Mouse (Mus musculus) forebrain, postnatal 0 days (tissue): ENCODE results near the gene Jade1. TPM values are rescaled to one million over a fixed set of nuclear protein-coding genes. Genes with fewer than 3 reads are reported as not detected.

Source experiments
- ATAC-seq: fragments of 200-750 bp; cut with Nextera tagmentation; 2 replicates; pipeline ENCODE4 v1.8.0; 2017; ENCODE audit warnings: mild to moderate bottlenecking, moderate library complexity
- DNase-seq: peaks from one replicate; pipeline ENCODE4 v3.0.0-alpha.2; 2015
- H3K27ac ChIP-seq: fragments of 300-500 bp; sonication (generic); 2 replicates; pipeline ENCODE4 v1.5.1; 2014; ENCODE audit warnings: low read depth, mild to moderate bottlenecking, antibody characterized with exemption, low read length, moderate library complexity, mixed read lengths
- H3K27me3 ChIP-seq: fragments of 300-500 bp; sonication (generic); 2 replicates; pipeline ENCODE4 v1.6.1; 2014; ENCODE audit warnings: mild to moderate bottlenecking, low read length, mixed read lengths; ENCODE audit not compliant: insufficient read depth
- H3K36me3 ChIP-seq: fragments of 300-500 bp; sonication (generic); 2 replicates; pipeline ENCODE4 v1.6.1; 2014; ENCODE audit warnings: mild to moderate bottlenecking, moderate library complexity; ENCODE audit not compliant: insufficient read depth
- H3K4me1 ChIP-seq: fragments of 300-500 bp; sonication (generic); 2 replicates; pipeline ENCODE4 v1.6.1; 2014; ENCODE audit warnings: antibody characterized with exemption; ENCODE audit not compliant: insufficient read depth
- H3K4me2 ChIP-seq: fragments of 300-500 bp; sonication (generic); 2 replicates; pipeline ENCODE4 v1.6.1; 2014; ENCODE audit warnings: low read depth, mild to moderate bottlenecking, moderate library complexity
- H3K4me3 ChIP-seq: fragments of 300-500 bp; sonication (generic); 2 replicates; pipeline ENCODE4 v1.5.1; 2014; ENCODE audit warnings: low read depth, low read length, mixed read lengths
- H3K9ac ChIP-seq: fragments of 300-500 bp; sonication (generic); 2 replicates; pipeline ENCODE4 v1.6.1; 2014; ENCODE audit warnings: mild to moderate bottlenecking
- H3K9me3 ChIP-seq: fragments of 300-500 bp; sonication (generic); 2 replicates; pipeline ENCODE4 v1.6.1; 2016; ENCODE audit warnings: low read length
- CTCF ChIP-seq: sonication (generic); IDR thresholded peaks from 2 replicates; pipeline ENCODE4 v1.5.1; 2016; ENCODE audit warnings: antibody characterized with exemption, control low read depth, low read depth
- WGBS: fragments of 180-500 bp; shearing (Covaris S2); extraction: QIAGEN DNeasy Blood & Tissue Kit; methylation state at CpG from one replicate; pipeline ENCODE4 v1.1.7; 2014; 5-methylcytosine and 5-hydroxymethylcytosine counted together
- polyA plus RNA-seq: library from polyadenylated mRNA; unstranded; fragments of >200 nt; fragmentation: Nextera tagmentation; extraction: Ambion mirVana; gene quantifications from 2 replicates; pipeline ENCODE4 v1.2.1, GENCODE M21; 2015
- total RNA-seq: library from RNA; depleted of rRNA; stranded (reverse); fragments of >200 nt; gene quantifications from 2 replicates; pipeline ENCODE4 v1.2.3, GENCODE M21; 2014

The Jade1 gene
- total and polyA plus RNA-seq, 2 experiments from 2014 or later, result 13.1 to 17.9 TPM

DNA sequence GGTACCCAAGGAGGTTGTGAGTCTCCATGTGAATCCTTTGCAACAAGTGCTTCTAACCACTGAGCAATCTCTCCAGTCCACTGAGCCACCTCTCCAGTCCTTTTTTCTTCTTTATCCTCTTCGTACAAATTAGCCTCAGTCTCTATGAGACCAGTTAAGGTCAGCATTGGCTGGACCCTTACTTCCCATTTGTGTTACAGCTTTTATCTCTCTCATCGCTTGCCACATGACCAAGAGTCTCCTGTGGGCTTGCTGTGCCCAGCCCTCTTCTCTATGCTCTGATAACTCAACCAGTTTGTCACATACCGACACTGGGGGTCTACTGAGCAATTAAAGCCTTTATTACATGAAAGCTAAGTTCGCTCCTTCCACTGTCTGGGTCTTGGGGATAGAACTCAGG lies 7.3 kb upstream of the Jade1 start:
- no peak overlapping the region for H3K4me3 ChIP-seq
- no peak overlapping the region for H3K9ac ChIP-seq
- DNase-seq (no peak), ATAC-seq (no peak)
- H3K27ac ChIP-seq, result no peak overlapping the region
- H3K27me3 ChIP-seq, result no peaks in the 10 kb centered on the region
- H3K36me3 ChIP-seq, result no peaks in the 10 kb centered on the region
- no peak overlapping the region for H3K4me2 ChIP-seq
- no peak for TF ChIP-seq CTCF
- H3K9me3 ChIP-seq, result no peaks in the 10 kb centered on the region
- 87% methylated on average over 4 of the region's 4 CpGs for WGBS
- H3K4me1 ChIP-seq, result 0 out of 2 replicates have a peak, but pooled peaks cover 3% of the 10 kb centered on the region

DNA sequence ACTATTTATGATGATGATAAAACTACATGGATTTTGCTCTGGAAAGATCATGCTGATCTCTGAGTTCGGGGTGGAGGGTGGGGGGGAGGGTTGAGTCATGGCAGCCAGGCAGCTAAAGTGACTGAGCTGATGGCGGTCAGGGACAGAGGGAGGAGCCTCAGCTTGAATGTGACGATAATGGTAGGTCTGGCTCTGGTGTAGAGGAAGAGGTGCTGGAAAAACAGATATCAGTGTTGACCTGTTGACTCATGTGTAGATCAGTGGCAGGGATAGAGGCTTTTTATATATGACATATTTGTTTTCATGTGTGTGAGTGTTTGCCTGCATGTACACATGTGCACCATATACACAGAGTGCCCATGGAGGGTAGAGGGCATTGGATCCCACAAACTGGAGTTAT lies 3.9 kb upstream of the Jade1 start:
- no peak overlapping the region for H3K9ac ChIP-seq
- no peaks in the 10 kb centered on the region for H3K9me3 ChIP-seq
- H3K36me3 ChIP-seq, result no peaks in the 10 kb centered on the region
- no peak for TF ChIP-seq CTCF
- no peak for DNase-seq
- H3K4me1 ChIP-seq, result no peaks in the 10 kb centered on the region
- WGBS, result 65% methylated on average over 3 of the region's 3 CpGs
- no peak overlapping the region for H3K4me3 ChIP-seq
- H3K27ac ChIP-seq, result no peak overlapping the region
- ATAC-seq, result no peak
- no peaks in the 10 kb centered on the region for H3K27me3 ChIP-seq
- H3K4me2 ChIP-seq, result no peak overlapping the region

DNA sequence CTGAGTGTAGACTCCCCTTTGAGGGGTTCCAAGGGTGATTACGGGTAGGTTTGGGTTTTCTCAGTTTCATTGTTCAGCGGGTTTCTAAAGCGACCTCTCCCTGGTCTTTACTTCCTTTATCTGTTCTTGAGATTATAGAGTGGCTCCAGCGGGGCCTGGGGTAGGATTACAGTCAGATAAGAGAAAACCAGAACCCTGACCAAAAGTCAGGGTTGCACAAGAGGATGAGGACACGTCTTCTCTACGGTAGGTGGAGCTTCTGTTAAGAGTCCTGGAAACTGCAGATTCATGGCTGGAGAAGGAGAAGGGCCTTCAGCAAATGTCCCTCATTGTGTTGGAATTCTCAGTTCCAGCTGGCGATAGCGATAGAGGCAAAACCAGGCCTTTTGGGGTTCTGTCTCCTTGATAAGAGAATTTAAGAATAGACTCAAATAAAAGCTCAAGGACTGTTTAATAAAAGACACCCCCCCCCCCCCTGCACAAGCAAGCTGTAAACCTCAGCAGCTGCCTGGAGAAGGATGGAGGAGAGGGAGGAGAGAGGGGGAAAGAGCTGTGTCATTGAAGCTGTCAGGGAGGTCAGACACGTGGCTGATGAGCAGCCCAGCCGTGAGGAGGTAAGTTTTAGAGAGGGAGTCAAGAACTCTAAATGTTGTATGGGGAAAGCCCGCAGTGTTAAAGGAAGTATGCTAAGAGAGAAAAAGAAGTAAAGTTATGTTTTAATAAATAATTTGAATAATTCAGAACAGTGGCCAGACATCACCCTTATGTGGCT lies 2.6 kb upstream of the Jade1 start:
- no peak overlapping the region for H3K27ac ChIP-seq
- no peak for TF ChIP-seq CTCF
- ATAC-seq (no peak), DNase-seq (no peak)
- H3K4me1 ChIP-seq, result no peaks in the 10 kb centered on the region
- no peaks in the 10 kb centered on the region for H3K27me3 ChIP-seq
- no peak overlapping the region for H3K4me3 ChIP-seq
- H3K36me3 ChIP-seq, result no peaks in the 10 kb centered on the region
- WGBS, result 74% methylated on average over 11 of the region's 11 CpGs
- no peak overlapping the region for H3K9ac ChIP-seq
- H3K9me3 ChIP-seq, result no peaks in the 10 kb centered on the region
- no peak overlapping the region for H3K4me2 ChIP-seq

DNA sequence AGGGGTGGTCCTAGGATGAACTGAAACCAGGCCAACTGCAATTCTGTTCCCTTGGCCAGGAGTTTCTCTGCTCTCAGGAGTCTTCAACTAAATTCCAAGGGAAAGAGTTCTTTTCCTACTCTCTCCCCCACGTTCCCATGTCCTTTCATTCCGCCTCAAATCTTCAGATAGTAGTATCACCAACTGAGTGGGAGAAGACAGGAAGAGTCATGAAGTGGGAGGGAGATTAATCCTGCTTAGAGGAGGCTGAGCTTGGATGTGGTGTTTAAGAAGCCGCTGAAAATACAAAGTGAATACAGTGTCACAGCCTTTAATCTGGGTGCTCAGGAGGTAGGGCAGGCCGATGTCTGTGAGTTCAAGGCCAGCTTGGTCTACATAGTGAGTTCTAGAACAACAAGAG lies 1.9 kb upstream of the Jade1 start:
- 83% methylated on average over 4 of the region's 4 CpGs for WGBS
- Histone ChIP-seq H3K9me3 (no peaks in the 10 kb centered on the region), H3K4me1 (no peaks in the 10 kb centered on the region), H3K36me3 (no peaks in the 10 kb centered on the region), H3K27me3 (no peaks in the 10 kb centered on the region), H3K27ac (no peak overlapping the region), H3K4me2 (no peak overlapping the region), H3K9ac (no peak overlapping the region), H3K4me3 (no peak overlapping the region)
- TF ChIP-seq CTCF, result no peak
- no peak for ATAC-seq
- DNase-seq, result no peak

DNA sequence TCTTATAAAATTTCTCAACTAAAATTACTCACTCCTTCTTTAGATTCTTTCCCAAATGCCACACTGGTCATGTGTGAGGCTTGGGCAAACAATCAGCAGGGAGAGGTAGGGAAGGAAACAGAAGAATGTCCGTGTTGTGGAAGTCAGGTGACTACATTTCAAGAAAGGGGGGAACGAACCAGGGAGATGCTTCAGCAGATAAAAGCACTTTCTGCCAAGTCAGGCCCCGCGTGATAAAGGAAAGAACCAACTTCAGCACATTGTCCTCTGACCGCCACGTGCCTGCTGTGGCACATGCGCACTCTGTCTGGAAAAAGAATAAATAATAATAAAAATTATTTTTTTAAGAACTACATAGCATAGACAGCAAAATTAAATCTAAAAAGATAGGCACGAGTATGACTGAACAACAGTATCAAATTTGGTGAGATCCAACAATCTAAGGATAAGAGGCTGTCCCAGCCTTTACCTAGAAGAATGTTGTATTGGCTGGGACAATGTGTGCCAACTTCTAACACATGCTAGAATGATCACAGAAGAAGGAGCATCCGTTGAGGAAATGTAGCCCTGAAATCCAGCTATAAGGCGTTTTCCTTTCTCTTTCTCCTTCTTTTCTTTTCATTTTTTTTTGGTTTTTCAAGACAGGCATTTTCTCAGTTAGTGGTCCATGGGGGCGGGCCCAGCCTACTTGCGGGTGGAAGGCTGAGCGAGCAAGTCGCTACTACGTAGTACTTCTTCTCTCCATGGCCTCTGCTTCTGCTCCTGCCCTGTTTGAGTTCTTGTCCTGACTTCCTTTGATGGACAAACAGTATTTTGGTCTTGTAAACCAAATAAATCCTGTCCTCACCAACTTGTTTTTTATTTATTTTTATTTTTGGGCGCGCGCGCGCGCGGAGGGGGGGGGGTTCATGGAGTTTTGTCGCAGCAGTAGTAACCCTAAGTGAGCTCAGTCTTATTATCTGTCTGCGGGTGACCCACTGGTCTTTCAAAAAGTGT lies 753 bp upstream of the Jade1 start:
- Histone ChIP-seq H3K4me1 (no peaks in the 10 kb centered on the region), H3K4me2 (no peak overlapping the region), H3K27ac (no peak overlapping the region), H3K36me3 (no peaks in the 10 kb centered on the region), H3K9me3 (no peaks in the 10 kb centered on the region), H3K9ac (no peak overlapping the region), H3K4me3 (no peak overlapping the region), H3K27me3 (no peaks in the 10 kb centered on the region)
- TF ChIP-seq CTCF, result no peak
- 93% methylated on average over 24 of the region's 24 CpGs for WGBS
- DNase-seq, result no peak
- ATAC-seq, result no peak

DNA sequence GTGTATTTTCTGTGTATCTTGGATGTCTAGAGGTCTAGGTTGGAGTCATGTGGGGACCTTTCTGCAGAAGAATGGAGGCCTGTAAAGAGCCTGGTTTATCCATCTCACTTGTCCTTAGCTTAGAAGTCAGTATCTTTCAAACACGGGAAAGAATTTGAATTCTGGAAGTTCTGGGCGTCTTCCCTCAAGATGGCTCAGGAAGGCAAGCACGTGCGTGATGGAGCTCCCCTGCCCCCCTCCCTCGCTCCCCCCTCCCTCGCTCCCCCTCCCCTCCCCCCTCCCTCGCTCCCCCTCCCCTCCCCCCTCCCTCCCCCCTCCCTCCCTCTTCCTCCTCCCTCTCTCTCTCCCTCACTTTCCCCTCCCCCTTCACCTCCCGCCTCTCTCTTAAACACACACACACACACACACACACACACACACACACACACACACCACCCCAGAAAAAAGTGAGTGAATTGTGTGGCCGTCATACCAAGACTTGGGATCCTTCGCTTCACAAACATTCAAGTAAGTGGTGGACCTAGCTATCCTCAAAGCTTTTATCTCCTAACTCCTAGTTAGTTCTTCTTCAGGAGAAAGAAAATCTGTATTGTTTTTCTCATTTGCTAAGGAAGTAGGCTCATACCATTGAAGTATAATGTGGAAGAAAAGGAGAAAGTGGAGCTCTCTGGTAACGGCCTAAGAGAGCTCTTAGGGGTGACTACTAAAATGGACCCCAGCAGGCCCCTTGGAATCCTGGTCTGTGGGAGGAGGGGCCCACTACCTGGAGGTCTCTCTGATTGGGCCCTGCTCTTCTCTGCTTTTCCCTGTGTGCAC lies 1.1 kb downstream of the Jade1 start:
- no peak overlapping the region for H3K9ac ChIP-seq
- no peak overlapping the region for H3K27ac ChIP-seq
- H3K4me2 ChIP-seq, result no peak overlapping the region
- DNase-seq (no peak), ATAC-seq (no peak)
- H3K36me3 ChIP-seq, result no peaks in the 10 kb centered on the region
- H3K27me3 ChIP-seq, result no peaks in the 10 kb centered on the region
- no peak overlapping the region for H3K4me3 ChIP-seq
- no peaks in the 10 kb centered on the region for H3K4me1 ChIP-seq
- no peaks in the 10 kb centered on the region for H3K9me3 ChIP-seq
- 86% methylated on average over 9 of the region's 11 CpGs for WGBS
- TF ChIP-seq CTCF, result no peak
